Mouse (Mus musculus) liver, embryonic 15.5 days (tissue): ENCODE results near the gene Nrip2. TPM values are rescaled to one million over a fixed set of nuclear protein-coding genes. Genes with fewer than 3 reads are reported as not detected.

Source experiments
- ATAC-seq: fragments of 200-750 bp; cut with Nextera tagmentation; 2 replicates; pipeline ENCODE4 v1.8.0; 2017; ENCODE audit warnings: moderate number of reproducible peaks, mild to moderate bottlenecking, moderate library complexity; ENCODE audit not compliant: insufficient read depth
- H3K27ac ChIP-seq: fragments of 300-500 bp; sonication (generic); replicated peaks from 2 replicates; pipeline ENCODE4 v1.5.1; 2015; ENCODE audit warnings: mild to moderate bottlenecking, inconsistent platforms
- H3K27me3 ChIP-seq: fragments of 300-500 bp; sonication (generic); 2 replicates; pipeline ENCODE4 v1.6.1; 2015; ENCODE audit warnings: mild to moderate bottlenecking, inconsistent platforms
- H3K36me3 ChIP-seq: fragments of 300-500 bp; sonication (generic); replicated peaks from 2 replicates; pipeline ENCODE4 v1.6.1; 2015; ENCODE audit warnings: moderate library complexity, mild to moderate bottlenecking, inconsistent platforms
- H3K4me1 ChIP-seq: fragments of 300-500 bp; sonication (generic); replicated peaks from 2 replicates; pipeline ENCODE4 v1.6.1; 2015; ENCODE audit warnings: inconsistent platforms
- H3K4me2 ChIP-seq: fragments of 300-500 bp; sonication (generic); 2 replicates; pipeline ENCODE4 v1.6.1; 2015; ENCODE audit warnings: moderate library complexity, mild to moderate bottlenecking, inconsistent platforms
- H3K4me3 ChIP-seq: fragments of 300-500 bp; sonication (generic); replicated peaks from 2 replicates; pipeline ENCODE4 v1.5.1; 2015; ENCODE audit warnings: mild to moderate bottlenecking, inconsistent platforms
- H3K9ac ChIP-seq: fragments of 300-500 bp; sonication (generic); 2 replicates; pipeline ENCODE4 v1.6.1; 2015; ENCODE audit warnings: moderate library complexity, mild to moderate bottlenecking, inconsistent platforms
- H3K9me3 ChIP-seq: fragments of 300-500 bp; sonication (generic); replicated peaks from 2 replicates; pipeline ENCODE4 v1.6.1; 2016; ENCODE audit warnings: inconsistent platforms
- WGBS: fragments of 180-500 bp; shearing (Covaris S2); methylation state at CpG from one replicate; pipeline ENCODE4 v1.1.7; 2015; ENCODE audit warnings: mixed read lengths; ENCODE audit not compliant: insufficient replicate concordance; 5-methylcytosine and 5-hydroxymethylcytosine counted together
- polyA plus RNA-seq: library from polyadenylated mRNA; unstranded; fragments of >200 nt; fragmentation: Nextera tagmentation; extraction: Ambion mirVana; gene quantifications from 2 replicates; pipeline ENCODE4 v1.2.1, GENCODE M21; 2015

Gene Nrip2
- polyA plus RNA-seq, 1 experiment from 2014 or later = 2.1 TPM

- peak; percentile 71 for ATAC-seq
- Histone ChIP-seq H3K9ac (peak overlapping the region; percentile 64), H3K36me3 (peaks cover 7% of the 10 kb centered on the region), H3K27ac (peak overlapping the region; percentile 90), H3K27me3 (no peaks in the 10 kb centered on the region), H3K4me3 (peak overlapping the region; percentile 75), H3K4me2 (peak overlapping the region; percentile 79), H3K4me1 (peaks cover 22% of the 10 kb centered on the region), H3K9me3 (no peaks in the 10 kb centered on the region)
- 21% methylated on average over 15 of the region's 16 CpGs for WGBS
Observed at GRCm38 (mm10) chr6:128423496-128424268, 24.6 kb downstream of the Nrip2 start.

- H3K36me3 ChIP-seq = peaks cover 14% of the 10 kb centered on the region
- H3K9ac ChIP-seq = peak within 1 kb of the TSS; percentile 64
- WGBS = under 1% methylated on average over 42 of the region's 42 CpGs
- peak within 1 kb of the TSS; percentile 79 for H3K4me2 ChIP-seq
- no peaks in the 10 kb centered on the region for H3K9me3 ChIP-seq
- peak within 1 kb of the TSS; percentile 90 for H3K27ac ChIP-seq
- peaks cover 28% of the 10 kb centered on the region for H3K4me1 ChIP-seq
- H3K27me3 ChIP-seq = no peaks in the 10 kb centered on the region
- H3K4me3 ChIP-seq = peak within 1 kb of the TSS; percentile 75
- ATAC-seq = peak; percentile 94
Observed at GRCm38 (mm10) chr6:128424269-128425019, 25.3 kb downstream of the Nrip2 start, which contains the start of gene Itfg2. Gene Itfg2 (minus strand): TSS chr6:128424931.

- H3K4me1 ChIP-seq = peaks cover 34% of the 10 kb centered on the region
- H3K9ac ChIP-seq = peak overlapping the region; percentile 63; the same call in 1 of the 2 replicates
- H3K4me2 ChIP-seq = peak overlapping the region; percentile 79
- H3K9me3 ChIP-seq = no peaks in the 10 kb centered on the region
- H3K27ac ChIP-seq = peak overlapping the region; percentile 90
- no peaks in the 10 kb centered on the region for H3K27me3 ChIP-seq
- no peak for ATAC-seq
- H3K4me3 ChIP-seq = peak overlapping the region; percentile 75
- 18% methylated on average over 9 of the region's 9 CpGs for WGBS
- H3K36me3 ChIP-seq = peaks cover 20% of the 10 kb centered on the region
Observed at GRCm38 (mm10) chr6:128425046-128425445, 25.9 kb downstream of the Nrip2 start.

- Histone ChIP-seq H3K36me3 (peaks cover 45% of the 10 kb centered on the region), H3K27ac (no peak overlapping the region)
- 79% methylated on average over 5 of the region's 5 CpGs for whole genome bisulfite sequencing
Observed at GRCm38 (mm10) chr6:128427571-128427970, 28.5 kb downstream of the Nrip2 start.

GRCm38 (mm10) chr6:128429300-128429699 lies 30.2 kb downstream of the Nrip2 start:
- Histone ChIP-seq H3K36me3 (peaks cover 62% of the 10 kb centered on the region), H3K4me2 (no peak overlapping the region)
- no peak for ATAC-seq

More at GRCm38 (mm10) chr6:128427571-128427970, 28.5 kb downstream of the Nrip2 start:
- Histone ChIP-seq H3K4me3 (no peak overlapping the region), H3K27me3 (no peaks in the 10 kb centered on the region), H3K4me2 (no peak overlapping the region), H3K4me1 (peaks cover 32% of the 10 kb centered on the region), H3K9me3 (no peaks in the 10 kb centered on the region), H3K9ac (no peak overlapping the region)
- ATAC-seq = no peak

GRCm38 (mm10) chr6:128429826-128430225 lies 30.7 kb downstream of the Nrip2 start:
- Histone ChIP-seq H3K27me3 (no peaks in the 10 kb centered on the region), H3K4me2 (no peak overlapping the region), H3K4me3 (no peak overlapping the region), H3K27ac (no peak overlapping the region), H3K4me1 (peaks cover 23% of the 10 kb centered on the region), H3K9me3 (no peaks in the 10 kb centered on the region), H3K36me3 (peaks cover 67% of the 10 kb centered on the region), H3K9ac (no peak overlapping the region)
- 61% methylated on average over 6 of the region's 6 CpGs for WGBS
- no peak for ATAC-seq

More at GRCm38 (mm10) chr6:128429300-128429699, 30.2 kb downstream of the Nrip2 start:
- 47% methylated on average over 2 of the region's 2 CpGs for WGBS
- no peak overlapping the region for H3K4me3 ChIP-seq
- H3K9ac ChIP-seq = no peak overlapping the region
- no peaks in the 10 kb centered on the region for H3K9me3 ChIP-seq
- H3K27ac ChIP-seq = 0 out of 2 replicates have a peak overlapping the region, but pooled peaks have one; percentile 3
- H3K27me3 ChIP-seq = no peaks in the 10 kb centered on the region
- H3K4me1 ChIP-seq = peaks cover 23% of the 10 kb centered on the region

GRCm38 (mm10) chr6:128432356-128432915 lies 33.3 kb downstream of the Nrip2 start:
- Histone ChIP-seq H3K9me3 (no peaks in the 10 kb centered on the region), H3K9ac (no peak overlapping the region), H3K4me2 (no peak overlapping the region), H3K4me3 (no peak overlapping the region), H3K4me1 (peaks cover 40% of the 10 kb centered on the region), H3K27me3 (no peaks in the 10 kb centered on the region), H3K36me3 (peaks cover 85% of the 10 kb centered on the region), H3K27ac (no peak overlapping the region)
- WGBS = 86% methylated on average over 13 of the region's 13 CpGs
- no peak for ATAC-seq

- no peak for ATAC-seq
- H3K9ac ChIP-seq = no peak overlapping the region
- peaks cover 78% of the 10 kb centered on the region for H3K36me3 ChIP-seq
- 87% methylated on average over 13 of the region's 13 CpGs for WGBS
- H3K27ac ChIP-seq = no peak overlapping the region
- no peak overlapping the region for H3K4me3 ChIP-seq
- no peaks in the 10 kb centered on the region for H3K27me3 ChIP-seq
- H3K9me3 ChIP-seq = no peaks in the 10 kb centered on the region
- H3K4me2 ChIP-seq = no peak overlapping the region
- H3K4me1 ChIP-seq = peaks cover 49% of the 10 kb centered on the region
Observed at GRCm38 (mm10) chr6:128433566-128433965, 34.5 kb downstream of the Nrip2 start.

- Histone ChIP-seq H3K27me3 (no peaks in the 10 kb centered on the region), H3K9ac (no peak overlapping the region), H3K9me3 (no peaks in the 10 kb centered on the region), H3K4me3 (no peak overlapping the region), H3K4me2 (0 out of 2 replicates have a peak overlapping the region, but pooled peaks have one; percentile 8), H3K36me3 (peaks cover 61% of the 10 kb centered on the region), H3K27ac (no peak overlapping the region), H3K4me1 (peaks cover 52% of the 10 kb centered on the region)
- 47% methylated on average over 5 of the region's 5 CpGs for WGBS
- ATAC-seq = no peak
Observed at GRCm38 (mm10) chr6:128435474-128435873, 36.4 kb downstream of the Nrip2 start.

- Histone ChIP-seq H3K36me3 (peaks cover 51% of the 10 kb centered on the region), H3K4me1 (peaks cover 53% of the 10 kb centered on the region), H3K9me3 (no peaks in the 10 kb centered on the region), H3K4me3 (peak overlapping the region; percentile 90), H3K27me3 (no peaks in the 10 kb centered on the region), H3K9ac (peak overlapping the region; percentile 88; the same call in 1 of the 2 replicates), H3K27ac (no peak overlapping the region), H3K4me2 (peak overlapping the region; percentile 100)
- ATAC-seq = no peak
- WGBS = 74% methylated on average over 8 of the region's 8 CpGs
Observed at GRCm38 (mm10) chr6:128436356-128437005, 37.4 kb downstream of the Nrip2 start.
